Mouse (Mus musculus): Measurements from ENCODE around the gene Atp5l. TPM values are rescaled to one million over a fixed set of nuclear protein-coding genes. Genes with fewer than 3 reads are reported as not detected.
"Not testable (repeated sequence)": the region's sequence is repeated elsewhere in the genome, so short reads cannot be mapped to it uniquely, and the experiment has no call there.

Atp5l gene
- total RNA-seq (2021) (1,000 to 10,000 TPM; 1,478 to 1,698 TPM), polyA plus RNA-seq (2012; rRNA removed) (1,092 and 1,784 TPM in 2 replicates)
- long read RNA-seq, full-length matches to known transcripts = 752 of 758 reads
- long read RNA-seq, partial matches to known transcripts = 0 of 758 reads
- long read RNA-seq, other reads (novel, unspliced or antisense) = 6 of 758 reads

- DNase-seq = peak; percentile 86 to 89
- Histone ChIP-seq H3K4me3 (peak within 1 kb of the TSS; percentile 87), H3K9ac (ENCODE audit: low read depth, low read length) (peak within 1 kb of the TSS; percentile 99), H3K36me3 (ENCODE audit: control insufficient read depth, insufficient read depth, low read length) (peaks cover 16% of the 10 kb centered on the region), H3K79me2 (replicated peaks; ENCODE audit: control insufficient read depth, insufficient read depth, low read length) (peaks cover 6% of the 10 kb centered on the region), H3K27ac (peak within 1 kb of the TSS; percentile 99), H3K27me3 (ENCODE audit: control insufficient read depth, insufficient read depth, low read length) (no peaks in the 10 kb centered on the region), H3K4me1 (ENCODE audit: control insufficient read depth, insufficient read depth, low read length) (peaks cover 1% of the 10 kb centered on the region; the same call in 1 of the 2 replicates)
- intact Hi-C loops (cut with DNase I) = loop anchor here (2.0 kb wide), 3 partner anchors 40 to 148 kb away; partner anchors contain the start of genes Kmt2a and Ube4a
- TF ChIP-seq CTCF (IDR thresholded peaks at IDR 0.05) (no peak), POLR2A (IDR thresholded peaks at IDR 0.05; ENCODE audit: insufficient read depth, low read depth, low read length) (peak; percentile 74)
- WGBS = under 1% methylated on average over 48 of the region's 48 CpGs
These were observed at the start of gene Atp5l for GRCm38 (mm10) chr9:44920374-44921122. Gene Atp5l, minus strand, starts transcription at chr9:44920742.

GRCm38 (mm10) chr9:44969450-44969849 lies 48.9 kb upstream of the Atp5l start:
- intact Hi-C loops (cut with DNase I) = loop anchor here (5.0 kb wide), 1 partner anchor 87 kb away; the partner anchor contains the start of gene Kmt2a
- H3K79me2 ChIP-seq (replicated peaks; ENCODE audit: control insufficient read depth, insufficient read depth, low read length) = no peaks in the 10 kb centered on the region

DNA sequence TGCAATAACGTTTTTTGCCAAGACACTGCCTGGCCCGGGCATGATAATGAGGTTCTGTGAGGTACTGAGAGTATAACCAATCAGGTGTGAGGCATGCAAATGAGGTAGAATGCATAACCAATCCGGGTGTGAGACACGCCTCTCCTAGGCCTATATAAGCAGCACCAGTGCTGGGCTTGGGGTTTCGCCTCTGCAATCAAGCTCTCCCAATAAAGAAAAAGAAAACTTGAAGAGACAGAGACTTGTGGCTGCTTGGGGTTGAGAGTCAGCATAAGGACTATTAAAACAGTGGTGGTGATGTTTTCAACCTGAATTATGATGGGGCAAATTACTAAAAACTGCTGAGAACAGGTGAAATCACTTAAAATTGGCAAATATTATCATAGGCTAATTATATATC lies 47.2 kb upstream of the Atp5l start:
- not testable (repeated sequence) for H3K27ac ChIP-seq; DNase-seq; H3K4me1 ChIP-seq (ENCODE audit: control insufficient read depth, insufficient read depth, low read length); H3K9ac ChIP-seq (ENCODE audit: low read depth, low read length); H3K79me2 ChIP-seq (replicated peaks; ENCODE audit: control insufficient read depth, insufficient read depth, low read length); H3K27me3 ChIP-seq (ENCODE audit: control insufficient read depth, insufficient read depth, low read length); H3K4me3 ChIP-seq
- H3K36me3 ChIP-seq (ENCODE audit: control insufficient read depth, insufficient read depth, low read length) = peaks cover 11% of the 10 kb centered on the region
- WGBS = 83% methylated on average over 5 of the region's 5 CpGs
- intact Hi-C loops (cut with DNase I) = loop anchor here (1.0 to 5.0 kb wide), 3 partner anchors 85 to 132 kb away; partner anchors contain the start of gene Kmt2a

More at GRCm38 (mm10) chr9:44969450-44969849, 48.9 kb upstream of the Atp5l start:
- no peak for DNase-seq
- WGBS = 50% methylated on average over 1 of the region's 1 CpGs
- Histone ChIP-seq H3K4me3 (no peak overlapping the region), H3K4me1 (ENCODE audit: control insufficient read depth, insufficient read depth, low read length) (peaks cover 2% of the 10 kb centered on the region), H3K9ac (ENCODE audit: low read depth, low read length) (no peak overlapping the region), H3K27me3 (ENCODE audit: control insufficient read depth, insufficient read depth, low read length) (no peaks in the 10 kb centered on the region), H3K36me3 (ENCODE audit: control insufficient read depth, insufficient read depth, low read length) (peaks cover 6% of the 10 kb centered on the region), H3K27ac (no peak overlapping the region)
- TF ChIP-seq EP300 (IDR thresholded peaks at IDR 0.05; ENCODE audit: insufficient read depth, low read depth, low read length) (no peak), CTCF (IDR thresholded peaks at IDR 0.05) (peak; percentile 51)

GRCm38 (mm10) chr9:44966815-44967242 lies 46.3 kb upstream of the Atp5l start:
- Histone ChIP-seq H3K36me3 (ENCODE audit: control insufficient read depth, insufficient read depth, low read length) (peaks cover 11% of the 10 kb centered on the region), H3K4me3 (no peak overlapping the region), H3K27ac (peak overlapping the region; percentile 93), H3K4me1 (ENCODE audit: control insufficient read depth, insufficient read depth, low read length) (peaks cover 2% of the 10 kb centered on the region), H3K27me3 (ENCODE audit: control insufficient read depth, insufficient read depth, low read length) (no peaks in the 10 kb centered on the region), H3K79me2 (replicated peaks; ENCODE audit: control insufficient read depth, insufficient read depth, low read length) (no peaks in the 10 kb centered on the region), H3K9ac (ENCODE audit: low read depth, low read length) (no peak overlapping the region)
- peak; percentile 80 to 82 for DNase-seq
- TF ChIP-seq CTCF (IDR thresholded peaks at IDR 0.05) (peak; percentile 96), POLR2A (IDR thresholded peaks at IDR 0.05; ENCODE audit: insufficient read depth, low read depth, low read length) (no peak), EP300 (IDR thresholded peaks at IDR 0.05; ENCODE audit: insufficient read depth, low read depth, low read length) (peak; percentile 76)
- intact Hi-C loops (cut with DNase I) = loop anchor here (1.0 to 5.0 kb wide), 3 partner anchors 85 to 132 kb away; partner anchors contain the start of gene Kmt2a
- WGBS = 20% methylated on average over 3 of the region's 3 CpGs

DNA sequence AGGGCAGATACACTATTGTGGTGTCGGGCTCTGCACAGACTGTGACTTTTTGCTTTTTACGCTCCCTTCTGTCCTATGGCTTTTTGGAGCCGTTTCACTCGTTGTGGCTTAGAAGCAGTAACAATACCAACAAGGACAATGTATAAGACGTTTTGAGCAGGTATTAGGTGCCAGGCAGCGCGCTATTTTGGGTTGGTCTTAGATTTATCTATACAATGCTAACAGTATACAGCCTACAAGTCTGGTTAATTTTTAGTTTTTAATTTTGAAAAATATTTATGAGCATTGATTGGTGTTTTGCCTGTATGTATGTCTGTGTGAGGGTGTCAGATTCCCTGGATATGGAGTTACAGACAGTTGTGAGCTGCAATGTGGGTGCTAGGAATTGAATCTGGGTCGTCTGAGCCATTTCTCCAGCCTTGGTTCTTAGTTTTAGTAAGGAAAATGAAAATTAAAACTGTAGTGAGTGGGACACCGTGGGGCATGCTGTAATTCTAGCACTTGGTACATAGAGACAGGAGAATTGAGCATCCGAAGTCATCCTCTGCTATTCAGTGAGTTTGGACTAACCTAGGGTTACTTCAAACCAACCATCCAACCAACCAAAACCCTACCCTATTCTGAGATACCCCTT lies 45.4 kb upstream of the Atp5l start:
- no peak for DNase-seq
- peak overlapping the region; percentile 92 for H3K4me3 ChIP-seq
- peaks cover 4% of the 10 kb centered on the region; the same call in 1 of the 2 replicates for H3K79me2 ChIP-seq (replicated peaks; ENCODE audit: control insufficient read depth, insufficient read depth, low read length)
- H3K4me1 ChIP-seq (ENCODE audit: control insufficient read depth, insufficient read depth, low read length) = peaks cover 2% of the 10 kb centered on the region
- peaks cover 11% of the 10 kb centered on the region for H3K36me3 ChIP-seq (ENCODE audit: control insufficient read depth, insufficient read depth, low read length)
- WGBS = 14% methylated on average over 10 of the region's 10 CpGs
- peak overlapping the region; percentile 93 for H3K27ac ChIP-seq
- H3K9ac ChIP-seq (ENCODE audit: low read depth, low read length) = peak overlapping the region; percentile 63
- TF ChIP-seq CTCF (IDR thresholded peaks at IDR 0.05) (no peak), POLR2A (IDR thresholded peaks at IDR 0.05; ENCODE audit: insufficient read depth, low read depth, low read length) (no peak), EP300 (IDR thresholded peaks at IDR 0.05; ENCODE audit: insufficient read depth, low read depth, low read length) (no peak)
- intact Hi-C loops (cut with DNase I) = loop anchor here (2.0 to 5.0 kb wide), 3 partner anchors 45 to 125 kb away; partner anchors contain the start of genes Atp5l and Kmt2a
- H3K27me3 ChIP-seq (ENCODE audit: control insufficient read depth, insufficient read depth, low read length) = no peaks in the 10 kb centered on the region

Data from heart, adult 2 months (tissue).